In the genomic region with DNA sequence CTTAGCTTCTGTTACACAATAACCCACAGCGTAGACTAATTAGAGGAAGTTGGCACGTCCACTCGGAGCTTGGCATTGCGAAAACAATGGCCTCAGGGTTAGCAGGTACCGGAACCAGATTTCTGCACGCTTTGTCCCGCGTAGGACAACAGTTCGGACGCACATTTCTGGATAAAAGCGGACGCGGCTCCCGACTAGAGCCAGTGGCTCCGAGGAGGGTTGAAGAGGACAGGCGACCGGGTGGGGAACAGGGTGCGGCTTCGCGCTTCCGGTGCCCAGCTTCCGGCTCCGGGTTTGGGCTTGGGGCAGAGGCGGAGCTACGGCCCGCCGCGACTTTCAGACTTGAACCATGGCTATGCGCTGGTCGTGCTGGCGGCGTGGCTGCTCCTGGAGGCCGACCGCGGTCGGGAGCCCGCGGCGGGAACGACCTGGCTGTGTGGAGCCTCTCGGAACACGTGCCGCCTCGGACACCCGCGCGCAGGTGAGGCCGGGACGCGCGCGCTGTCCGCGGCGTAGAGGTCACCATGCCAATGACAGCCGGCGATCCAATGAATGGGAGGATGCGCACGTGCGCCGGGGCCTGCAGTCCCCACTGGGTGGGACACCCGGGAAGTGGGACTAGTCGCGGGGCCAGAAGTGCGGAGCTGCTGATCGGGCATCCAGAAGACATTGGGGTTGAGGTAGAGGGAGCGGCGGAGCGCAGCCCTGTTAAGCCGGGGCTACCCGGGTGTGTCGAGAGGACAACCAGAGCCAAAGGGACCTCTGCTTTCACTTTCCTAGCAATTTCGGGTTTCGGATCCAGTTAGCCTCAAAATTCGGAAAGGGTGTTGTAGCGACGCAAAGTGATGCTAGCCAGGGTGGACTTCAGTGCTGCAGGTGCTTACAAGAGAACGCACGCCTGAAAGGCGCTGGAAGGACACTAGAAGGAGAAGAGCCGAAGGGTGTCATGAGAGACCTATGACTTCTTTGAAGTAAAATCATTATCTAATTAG, we compare ENCODE assay signal across 8 mouse cellular contexts. TPM values are rescaled to one million over a fixed set of nuclear protein-coding genes. Genes with fewer than 3 reads are reported as not detected.
DNase-seq lines count a peak whose midpoint lies in the region; ATAC-seq lines count a peak whose summit lies in the region.

A gene (plus strand): TSS at position 241 of the 992 bp plus-strand sequence.

- no peaks in the 10 kb centered on the region for H3K9me3 ChIP-seq in lung, embryonic 16.5 days (ENCODE audit: control insufficient read depth, low read length)

- H3K9ac ChIP-seq in lung, embryonic 16.5 days (ENCODE audit: low read length): peak within 1 kb of the TSS; percentile 83

- H3K4me2 ChIP-seq in lung, embryonic 16.5 days (ENCODE audit: low read depth, low read length): peak within 1 kb of the TSS; percentile 92

- ATAC-seq in hematopoietic stem cell, adult 5-6 weeks (replicated peaks in 1 of 2; ENCODE audit: insufficient read depth in 1 of 2, low FRiP score in 2 of 2, low TSS enrichment in 1 of 2, low read depth in 1 of 2, poor library complexity in 2 of 2, severe bottlenecking in 2 of 2): peak; percentile 95 to 97
- peak; percentile 100 for ATAC-seq in lung, embryonic 16.5 days (ENCODE audit: low read depth)

- under 1% methylated on average over 81 of the region's 81 CpGs for WGBS in lung, embryonic 16.5 days

- H3K27me3 ChIP-seq in lung, embryonic 16.5 days (ENCODE audit: control insufficient read depth, insufficient read depth, low read depth, low read length): no peaks in the 10 kb centered on the region

- H3K4me1 ChIP-seq in lung, embryonic 16.5 days (replicated peaks; ENCODE audit: control insufficient read depth, insufficient read depth, low read length): peaks cover 5% of the 10 kb centered on the region; the same call in 1 of the 2 replicates

- no peaks in the 10 kb centered on the region for H3K36me3 ChIP-seq in lung, embryonic 16.5 days (ENCODE audit: control insufficient read depth, insufficient read depth, low read length)

- H3K27ac ChIP-seq in lung, embryonic 16.5 days (ENCODE audit: low read length): peak within 1 kb of the TSS; percentile 83

- peak; percentile 90 for DNase-seq in MEL-GATA-1-ER (ENCODE audit: extremely low read depth, low read depth)
- DNase-seq in cerebellum, adult 8-10 months: peak; percentile 90
- peak; percentile 79 for DNase-seq in forelimb bud, embryonic 11.5 days (ENCODE audit: low read depth, low spot score)
- DNase-seq in layer of hippocampus, adult 9-10 months (ENCODE audit: low spot score): peak; percentile 69
- DNase-seq in ovary, postnatal 10 days (ENCODE audit: low spot score): peak; percentile 70
- peak; percentile 70 to 79 for DNase-seq in thymus, postnatal 10 days (ENCODE audit: low spot score in 2 of 2)

- H3K4me3 ChIP-seq in lung, embryonic 16.5 days (ENCODE audit: low read length): peak within 1 kb of the TSS; percentile 95

RNA-seq across cellular contexts. Expression of the gene that starts here (rescaled TPM):
- total RNA-seq in hematopoietic stem cell, adult 5-6 weeks (2017): 16.7 and 19.2 TPM in 2 replicates
- 17.0 and 19.4 TPM in 2 replicates for polyA plus RNA-seq in lung, embryonic 16.5 days (2015; fragmentation: Nextera tagmentation; extraction: Ambion mirVana)

Comparison
In these comparisons a context has a peak if more than half of its experiments do, and no peak if none do; other contexts are left out.
1. Peak in every context shown above with its lines: DNase-seq, ATAC-seq, H3K4me3 ChIP-seq and H3K27ac ChIP-seq.